Mouse (Mus musculus): ENCODE data around the gene Pnkd. TPM values are rescaled to one million over a fixed set of nuclear protein-coding genes. Genes with fewer than 3 reads are reported as not detected.

The Pnkd gene
- polyA plus RNA-seq, 1 experiment from 2014 or later: 132 TPM

DNA sequence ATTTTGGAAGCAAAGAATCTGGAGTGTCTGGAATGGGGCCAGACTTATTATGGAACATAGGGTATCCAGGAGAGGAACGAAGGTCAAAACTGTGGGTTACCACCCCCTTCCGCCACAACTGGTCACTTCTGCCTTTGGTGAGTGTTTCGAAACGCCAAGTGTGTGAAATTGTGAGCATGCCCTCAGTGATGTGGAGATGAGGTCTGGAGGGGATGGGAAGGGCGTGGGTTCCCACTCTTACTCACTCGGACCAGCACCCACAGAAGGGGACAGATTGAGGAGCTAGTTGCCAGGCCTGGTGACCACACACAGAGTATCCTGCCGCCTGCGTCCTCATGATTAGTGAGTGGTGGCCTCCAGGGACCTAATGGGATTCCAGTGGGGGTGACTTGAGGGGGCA, 90.2 kb downstream of the Pnkd start, which contains the start of gene Slc11a1:
Gene Slc11a1 (plus strand): TSS at position 216 of the 400 bp plus-strand sequence.
- H3K9me3 ChIP-seq (ENCODE audit: control insufficient read depth, low read depth, low read length): no peaks in the 10 kb centered on the region
- 62% methylated on average over 8 of the region's 8 CpGs for WGBS
- H3K4me1 ChIP-seq (ENCODE audit: control insufficient read depth, insufficient read depth, low read length): no peaks in the 10 kb centered on the region
- H3K4me2 ChIP-seq (replicated peaks; ENCODE audit: low read depth, low read length): no peak within 1 kb of the TSS
- no peaks in the 10 kb centered on the region for H3K36me3 ChIP-seq (ENCODE audit: control insufficient read depth, insufficient read depth, low read length)
- no peak within 1 kb of the TSS for H3K9ac ChIP-seq (replicated peaks; ENCODE audit: low read depth, low read length)
- H3K27ac ChIP-seq (ENCODE audit: low read length): no peak within 1 kb of the TSS
- no peak within 1 kb of the TSS for H3K4me3 ChIP-seq (ENCODE audit: low read depth, low read length)
- H3K27me3 ChIP-seq (ENCODE audit: control insufficient read depth, insufficient read depth, low read length): no peaks in the 10 kb centered on the region
- ATAC-seq (ENCODE audit: insufficient number of reproducible peaks, insufficient read depth, low FRiP score, low read depth): no peak

GRCm38 (mm10) chr1:74375561-74375960, 90.8 kb downstream of the Pnkd start:
- Histone ChIP-seq H3K4me2 (replicated peaks; ENCODE audit: low read depth, low read length) (no peak overlapping the region), H3K9ac (replicated peaks; ENCODE audit: low read depth, low read length) (no peak overlapping the region), H3K4me1 (ENCODE audit: control insufficient read depth, insufficient read depth, low read length) (no peaks in the 10 kb centered on the region), H3K36me3 (ENCODE audit: control insufficient read depth, insufficient read depth, low read length) (no peaks in the 10 kb centered on the region), H3K9me3 (ENCODE audit: control insufficient read depth, low read depth, low read length) (no peaks in the 10 kb centered on the region), H3K27ac (ENCODE audit: low read length) (no peak overlapping the region), H3K27me3 (ENCODE audit: control insufficient read depth, insufficient read depth, low read length) (no peaks in the 10 kb centered on the region), H3K4me3 (ENCODE audit: low read depth, low read length) (no peak overlapping the region)
- 64% methylated on average over 10 of the region's 10 CpGs for WGBS
- ATAC-seq (ENCODE audit: insufficient number of reproducible peaks, insufficient read depth, low FRiP score, low read depth): no peak

DNA sequence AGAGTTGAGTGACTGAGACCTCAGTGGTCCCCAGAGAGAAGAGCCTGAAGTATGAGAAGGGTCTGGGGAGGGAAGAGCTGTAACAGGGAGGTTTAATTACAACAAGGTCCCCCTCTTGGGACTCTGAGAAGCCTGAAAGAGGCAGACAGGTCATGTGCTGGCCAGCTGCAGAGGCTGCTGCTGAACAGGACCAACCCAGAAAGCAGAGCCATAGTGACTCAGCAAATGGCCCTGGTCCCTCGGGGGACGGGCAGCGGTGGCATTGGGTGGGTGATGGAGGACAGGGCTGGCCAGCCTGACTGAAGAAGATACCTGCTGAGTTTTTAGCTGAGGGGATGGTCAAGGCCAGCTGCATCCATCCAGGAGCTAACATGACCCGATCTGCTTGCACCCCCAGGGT, 91.7 kb downstream of the Pnkd start:
- ATAC-seq (ENCODE audit: insufficient number of reproducible peaks, insufficient read depth, low FRiP score, low read depth): no peak
- no peak overlapping the region for H3K9ac ChIP-seq (replicated peaks; ENCODE audit: low read depth, low read length)
- no peak overlapping the region for H3K4me3 ChIP-seq (ENCODE audit: low read depth, low read length)
- H3K4me2 ChIP-seq (replicated peaks; ENCODE audit: low read depth, low read length): no peak overlapping the region
- no peak overlapping the region for H3K27ac ChIP-seq (ENCODE audit: low read length)
- no peaks in the 10 kb centered on the region for H3K36me3 ChIP-seq (ENCODE audit: control insufficient read depth, insufficient read depth, low read length)
- no peaks in the 10 kb centered on the region for H3K27me3 ChIP-seq (ENCODE audit: control insufficient read depth, insufficient read depth, low read length)
- 82% methylated on average over 4 of the region's 4 CpGs for WGBS
- no peaks in the 10 kb centered on the region for H3K9me3 ChIP-seq (ENCODE audit: control insufficient read depth, low read depth, low read length)
- no peaks in the 10 kb centered on the region for H3K4me1 ChIP-seq (ENCODE audit: control insufficient read depth, insufficient read depth, low read length)

DNA sequence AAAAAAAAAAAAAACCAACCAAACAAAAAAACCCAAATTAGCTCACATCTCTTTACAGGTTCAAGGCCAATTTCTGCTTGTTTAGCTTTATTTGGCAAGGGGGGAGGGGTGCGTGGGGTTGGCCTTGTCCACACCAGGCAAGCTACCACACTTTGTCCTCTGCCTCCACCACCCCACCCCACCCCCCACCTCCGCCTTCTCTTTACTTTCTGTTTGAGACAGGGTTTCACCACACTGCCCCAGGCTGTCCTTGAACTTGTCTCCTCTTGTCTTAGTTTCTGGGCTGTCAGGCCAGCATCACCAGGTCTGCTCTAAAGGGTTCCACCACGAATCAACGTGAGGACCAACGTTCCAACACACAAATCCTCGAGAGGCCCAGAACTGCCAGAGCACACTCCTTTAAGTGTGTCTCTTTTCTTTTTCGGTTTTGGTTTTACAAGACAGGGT, 94.4 kb downstream of the Pnkd start:
- Histone ChIP-seq H3K27me3 (ENCODE audit: control insufficient read depth, insufficient read depth, low read length) (no peaks in the 10 kb centered on the region), H3K9me3 (ENCODE audit: control insufficient read depth, low read depth, low read length) (no peaks in the 10 kb centered on the region), H3K4me3 (ENCODE audit: low read depth, low read length) (no peak overlapping the region), H3K4me2 (replicated peaks; ENCODE audit: low read depth, low read length) (no peak overlapping the region), H3K9ac (replicated peaks; ENCODE audit: low read depth, low read length) (no peak overlapping the region), H3K4me1 (ENCODE audit: control insufficient read depth, insufficient read depth, low read length) (no peaks in the 10 kb centered on the region), H3K27ac (ENCODE audit: low read length) (no peak overlapping the region), H3K36me3 (ENCODE audit: control insufficient read depth, insufficient read depth, low read length) (no peaks in the 10 kb centered on the region)
- 84% methylated on average over 7 of the region's 7 CpGs for WGBS
- ATAC-seq (ENCODE audit: insufficient number of reproducible peaks, insufficient read depth, low FRiP score, low read depth): no peak

DNA sequence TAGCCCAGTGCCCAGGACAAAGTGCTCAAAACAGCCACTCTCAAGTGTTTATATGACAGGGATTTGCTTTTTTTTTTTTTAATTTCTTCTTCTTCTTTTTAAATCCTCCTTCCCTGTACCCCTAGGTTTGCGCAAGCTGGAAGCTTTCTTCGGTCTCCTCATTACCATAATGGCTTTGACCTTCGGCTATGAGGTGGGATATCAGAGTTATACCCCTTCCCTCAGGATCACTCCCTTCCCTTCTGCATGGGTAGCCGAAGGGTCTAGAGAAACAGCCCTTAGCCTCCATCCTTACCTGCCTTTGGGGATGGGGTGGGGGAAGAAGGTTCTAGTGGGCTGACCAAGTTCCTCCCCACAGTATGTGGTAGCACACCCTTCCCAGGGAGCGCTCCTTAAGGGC, 95.8 kb downstream of the Pnkd start:
- H3K27me3 ChIP-seq (ENCODE audit: control insufficient read depth, insufficient read depth, low read length): no peaks in the 10 kb centered on the region
- H3K9me3 ChIP-seq (ENCODE audit: control insufficient read depth, low read depth, low read length): no peaks in the 10 kb centered on the region
- H3K36me3 ChIP-seq (ENCODE audit: control insufficient read depth, insufficient read depth, low read length): no peaks in the 10 kb centered on the region
- WGBS: 87% methylated on average over 5 of the region's 5 CpGs
- no peak overlapping the region for H3K4me3 ChIP-seq (ENCODE audit: low read depth, low read length)
- H3K9ac ChIP-seq (replicated peaks; ENCODE audit: low read depth, low read length): no peak overlapping the region
- H3K4me2 ChIP-seq (replicated peaks; ENCODE audit: low read depth, low read length): no peak overlapping the region
- no peaks in the 10 kb centered on the region for H3K4me1 ChIP-seq (ENCODE audit: control insufficient read depth, insufficient read depth, low read length)
- H3K27ac ChIP-seq (ENCODE audit: low read length): no peak overlapping the region
- no peak for ATAC-seq (ENCODE audit: insufficient number of reproducible peaks, insufficient read depth, low FRiP score, low read depth)

DNA sequence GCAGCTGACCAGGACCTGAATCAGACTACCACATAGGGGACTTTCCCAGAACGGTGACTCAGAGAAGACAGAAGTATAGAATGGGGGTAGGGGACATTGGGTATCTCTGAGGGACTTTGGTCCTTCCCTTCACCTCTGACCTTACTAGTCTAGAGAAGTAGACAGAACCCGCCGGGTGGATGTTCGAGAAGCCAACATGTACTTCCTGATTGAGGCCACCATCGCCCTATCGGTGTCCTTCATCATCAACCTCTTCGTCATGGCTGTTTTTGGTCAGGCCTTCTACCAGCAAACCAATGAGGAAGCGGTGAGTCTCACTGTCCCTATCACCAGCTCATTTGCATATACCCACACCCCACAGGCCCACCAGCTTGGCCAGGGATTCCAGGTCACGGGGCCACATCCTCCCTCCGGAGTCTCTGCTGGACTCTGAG, 96.9 kb downstream of the Pnkd start:
- no peak overlapping the region for H3K9ac ChIP-seq (replicated peaks; ENCODE audit: low read depth, low read length)
- H3K27me3 ChIP-seq (ENCODE audit: control insufficient read depth, insufficient read depth, low read length): no peaks in the 10 kb centered on the region
- no peaks in the 10 kb centered on the region for H3K36me3 ChIP-seq (ENCODE audit: control insufficient read depth, insufficient read depth, low read length)
- no peak overlapping the region for H3K4me2 ChIP-seq (replicated peaks; ENCODE audit: low read depth, low read length)
- no peaks in the 10 kb centered on the region for H3K4me1 ChIP-seq (ENCODE audit: control insufficient read depth, insufficient read depth, low read length)
- no peak for ATAC-seq (ENCODE audit: insufficient number of reproducible peaks, insufficient read depth, low FRiP score, low read depth)
- H3K4me3 ChIP-seq (ENCODE audit: low read depth, low read length): no peak overlapping the region
- H3K27ac ChIP-seq (ENCODE audit: low read length): no peak overlapping the region
- H3K9me3 ChIP-seq (ENCODE audit: control insufficient read depth, low read depth, low read length): no peaks in the 10 kb centered on the region
- WGBS: 87% methylated on average over 10 of the region's 10 CpGs

- H3K9ac ChIP-seq (replicated peaks; ENCODE audit: low read depth, low read length): no peak overlapping the region
- WGBS: 82% methylated on average over 13 of the region's 13 CpGs
- no peak overlapping the region for H3K27ac ChIP-seq (ENCODE audit: low read length)
- H3K9me3 ChIP-seq (ENCODE audit: control insufficient read depth, low read depth, low read length): no peaks in the 10 kb centered on the region
- no peak overlapping the region for H3K4me3 ChIP-seq (ENCODE audit: low read depth, low read length)
- H3K36me3 ChIP-seq (ENCODE audit: control insufficient read depth, insufficient read depth, low read length): no peaks in the 10 kb centered on the region
- H3K4me2 ChIP-seq (replicated peaks; ENCODE audit: low read depth, low read length): no peak overlapping the region
- peaks cover 10% of the 10 kb centered on the region; the same call in 1 of the 2 replicates for H3K4me1 ChIP-seq (ENCODE audit: control insufficient read depth, insufficient read depth, low read length)
- no peak for ATAC-seq (ENCODE audit: insufficient number of reproducible peaks, insufficient read depth, low FRiP score, low read depth)
- no peaks in the 10 kb centered on the region for H3K27me3 ChIP-seq (ENCODE audit: control insufficient read depth, insufficient read depth, low read length)
Observed at GRCm38 (mm10) chr1:74383385-74383784, 98.7 kb downstream of the Pnkd start.

DNA sequence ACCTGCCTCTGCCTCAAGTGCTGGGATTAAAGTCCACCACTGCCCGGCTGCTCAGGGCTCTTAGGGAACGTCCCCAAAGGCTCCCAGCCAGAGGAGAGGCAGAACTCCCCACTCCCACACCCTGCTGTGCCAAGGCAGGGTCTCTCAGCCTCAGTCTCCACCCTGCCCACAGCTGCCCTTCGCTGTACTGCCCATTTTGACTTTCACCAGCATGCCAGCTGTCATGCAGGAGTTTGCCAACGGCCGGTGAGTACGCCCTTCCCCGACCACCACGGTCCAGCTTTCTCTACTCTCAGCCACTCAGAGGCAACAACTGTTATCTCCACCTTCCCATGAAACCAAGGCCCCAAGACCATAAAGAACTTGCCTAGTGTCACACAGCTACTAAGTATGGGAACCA, 99.8 kb downstream of the Pnkd start:
- peaks cover 10% of the 10 kb centered on the region; the same call in 1 of the 2 replicates for H3K4me1 ChIP-seq (ENCODE audit: control insufficient read depth, insufficient read depth, low read length)

GRCm38 (mm10) chr1:74385064-74385463, 100.3 kb downstream of the Pnkd start:
- 88% methylated on average over 10 of the region's 10 CpGs for WGBS
- H3K4me2 ChIP-seq (replicated peaks; ENCODE audit: low read depth, low read length): no peak overlapping the region
- H3K27ac ChIP-seq (ENCODE audit: low read length): no peak overlapping the region
- no peak for ATAC-seq (ENCODE audit: insufficient number of reproducible peaks, insufficient read depth, low FRiP score, low read depth)
- no peaks in the 10 kb centered on the region for H3K36me3 ChIP-seq (ENCODE audit: control insufficient read depth, insufficient read depth, low read length)
- H3K4me1 ChIP-seq (ENCODE audit: control insufficient read depth, insufficient read depth, low read length): peaks cover 10% of the 10 kb centered on the region; the same call in 1 of the 2 replicates
- no peak overlapping the region for H3K9ac ChIP-seq (replicated peaks; ENCODE audit: low read depth, low read length)
- no peaks in the 10 kb centered on the region for H3K27me3 ChIP-seq (ENCODE audit: control insufficient read depth, insufficient read depth, low read length)
- H3K4me3 ChIP-seq (ENCODE audit: low read depth, low read length): no peak overlapping the region
- no peaks in the 10 kb centered on the region for H3K9me3 ChIP-seq (ENCODE audit: control insufficient read depth, low read depth, low read length)

More for the DNA sequence above, 99.8 kb downstream of the Pnkd start:
- H3K4me2 ChIP-seq (replicated peaks; ENCODE audit: low read depth, low read length): no peak overlapping the region
- H3K27ac ChIP-seq (ENCODE audit: low read length): no peak overlapping the region
- H3K9me3 ChIP-seq (ENCODE audit: control insufficient read depth, low read depth, low read length): no peaks in the 10 kb centered on the region
- no peak overlapping the region for H3K4me3 ChIP-seq (ENCODE audit: low read depth, low read length)
- H3K9ac ChIP-seq (replicated peaks; ENCODE audit: low read depth, low read length): no peak overlapping the region
- 83% methylated on average over 8 of the region's 8 CpGs for WGBS
- H3K36me3 ChIP-seq (ENCODE audit: control insufficient read depth, insufficient read depth, low read length): no peaks in the 10 kb centered on the region
- H3K27me3 ChIP-seq (ENCODE audit: control insufficient read depth, insufficient read depth, low read length): no peaks in the 10 kb centered on the region
- ATAC-seq (ENCODE audit: insufficient number of reproducible peaks, insufficient read depth, low FRiP score, low read depth): no peak
